14 mouse cellular contexts compared by ENCODE assay signal in the genomic region with DNA sequence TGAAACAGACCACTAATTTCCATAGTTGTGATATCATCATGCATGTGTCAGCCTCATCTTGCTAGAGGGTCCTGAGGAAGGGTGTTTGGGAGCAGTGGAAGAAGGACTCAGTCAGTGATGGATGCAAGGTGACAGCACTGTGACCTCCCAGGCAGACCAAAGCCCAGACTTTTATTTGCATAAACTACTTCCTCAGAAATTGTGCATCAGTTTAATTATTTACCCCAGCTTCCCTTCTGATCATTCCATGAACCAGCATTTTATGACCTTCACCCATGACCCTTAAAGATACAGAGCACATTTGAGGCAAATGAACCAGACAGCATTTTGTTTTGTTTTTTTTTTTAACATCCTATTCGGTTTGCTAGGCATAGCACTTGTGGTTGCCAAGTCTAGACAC.
"Had no signal": no experiment of that assay in that cellular context is flagged by ENCODE, and none has a peak within 500 bp of the region (broad histone marks: within the 10 kb centered on the region; RNA-seq: fewer than 3 reads in every experiment).

No protein-coding gene starts in this region.

- H3K4me3 ChIP-seq: limb, embryonic 15.5 days; megakaryocyte, embryonic 14.5 days; midbrain, embryonic 15.5 days; neural tube, embryonic 12.5 days had no signal

- DNase-seq: kidney, adult 8-10 months; lung, adult 2 months; lung, postnatal 10 days; lung, postnatal 4 days; right cerebral cortex, adult 18-20 months; right cerebral cortex, postnatal 25 days had no signal

- H3K4me1 ChIP-seq: limb, embryonic 15.5 days; midbrain, embryonic 15.5 days; neural tube, embryonic 12.5 days had no signal

- H3K4me2 ChIP-seq: limb, embryonic 15.5 days; midbrain, embryonic 11.5 days; midbrain, embryonic 15.5 days; neural tube, embryonic 12.5 days had no signal

- H3K9ac ChIP-seq: limb, embryonic 15.5 days; midbrain, embryonic 15.5 days; neural tube, embryonic 12.5 days had no signal

- H3K36me3 ChIP-seq: limb, embryonic 15.5 days; midbrain, embryonic 15.5 days; neural tube, embryonic 12.5 days had no signal

- H3K9me3 ChIP-seq: limb, embryonic 15.5 days; midbrain, embryonic 15.5 days; neural tube, embryonic 12.5 days had no signal

- H3K27me3 ChIP-seq: limb, embryonic 15.5 days; megakaryocyte, embryonic 14.5 days; midbrain, embryonic 15.5 days; neural tube, embryonic 12.5 days had no signal

- ATAC-seq: hindbrain, embryonic 16.5 days; inflammation-experienced regulatory T-cells, adult 6 months; midbrain, embryonic 15.5 days had no signal

- H3K27ac ChIP-seq: kidney, postnatal 0 days; limb, embryonic 15.5 days; midbrain, embryonic 15.5 days; neural tube, embryonic 12.5 days had no signal
